Mouse (Mus musculus): ENCODE measurements around the gene Crip3. TPM values are rescaled to one million over a fixed set of nuclear protein-coding genes. Genes with fewer than 3 reads are reported as not detected.

Gene Crip3
- polyA plus RNA-seq, 1 experiment = 0.92 TPM

GRCm38 (mm10) chr17:46455110-46455691 lies 26.5 kb downstream of the Crip3 start:
- DNase-seq (ENCODE audit: low read depth) = no peak

DNA sequence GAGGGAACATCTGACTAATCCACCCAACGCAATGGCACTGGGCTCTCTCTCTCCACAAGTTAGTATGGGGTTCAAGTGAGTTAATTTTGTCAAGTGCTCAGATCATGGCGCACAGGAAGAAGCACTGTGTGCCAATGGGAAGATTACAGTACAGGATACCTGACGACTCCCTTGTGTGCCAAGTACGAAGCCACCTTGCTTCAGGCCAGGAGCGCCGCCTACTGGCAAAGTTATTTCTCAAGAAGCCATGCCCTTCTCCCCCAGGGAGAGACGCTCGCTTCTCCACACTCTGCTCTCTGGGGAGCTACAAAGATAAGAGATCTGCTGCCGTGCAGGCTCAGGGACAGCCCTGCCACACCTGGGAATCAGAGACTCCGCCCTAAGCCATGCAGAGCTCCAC lies 29.1 kb downstream of the Crip3 start:
- DNase-seq (ENCODE audit: low read depth) = peak; percentile 12

DNA sequence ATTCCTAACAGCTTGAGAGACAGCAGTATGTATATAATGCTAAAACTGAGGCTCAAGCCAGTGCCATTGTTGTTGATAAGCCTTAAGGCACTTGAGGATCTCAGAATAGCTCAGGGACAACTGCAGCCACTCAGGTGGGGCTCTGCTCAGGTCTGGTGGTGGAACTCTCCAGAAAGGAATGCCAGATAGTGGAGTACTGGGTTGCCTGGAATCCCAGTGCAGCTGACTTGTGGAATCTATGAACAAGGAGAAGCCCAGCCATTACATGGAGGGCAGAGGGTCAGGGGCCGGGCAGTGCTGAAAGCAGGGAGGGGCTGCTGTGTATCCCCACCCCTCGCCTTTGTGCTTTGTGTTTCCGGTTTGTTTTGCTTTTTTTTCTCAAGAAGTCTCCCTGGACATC lies 29.7 kb downstream of the Crip3 start:
- no peak for DNase-seq (ENCODE audit: low read depth)

- no peak for DNase-seq (ENCODE audit: low read depth)
Observed at GRCm38 (mm10) chr17:46460673-46461072, 31.9 kb downstream of the Crip3 start.

DNA sequence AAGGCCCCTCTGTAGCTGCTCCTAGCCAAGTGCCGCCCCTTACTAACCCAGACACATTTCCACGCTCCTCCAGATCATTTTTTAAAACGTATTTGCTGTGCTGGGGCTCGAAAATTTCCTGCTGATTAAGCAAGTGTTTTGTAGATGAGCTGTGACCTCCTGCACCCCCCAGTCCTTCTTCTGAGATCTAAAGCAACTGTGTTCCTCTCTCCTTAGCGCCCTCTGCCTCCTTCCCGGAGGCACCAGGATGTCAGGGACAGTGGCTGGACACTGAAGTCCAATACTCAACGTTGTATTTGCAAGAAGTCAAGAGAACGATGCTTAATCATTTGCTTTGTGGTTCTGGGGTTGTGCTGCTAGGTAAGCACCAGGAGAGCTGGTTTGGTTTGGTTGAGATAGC lies 32.6 kb downstream of the Crip3 start:
- DNase-seq (ENCODE audit: low read depth) = no peak

GRCm38 (mm10) chr17:46462226-46462625 lies 33.5 kb downstream of the Crip3 start:
- DNase-seq (ENCODE audit: low read depth) = no peak

DNA sequence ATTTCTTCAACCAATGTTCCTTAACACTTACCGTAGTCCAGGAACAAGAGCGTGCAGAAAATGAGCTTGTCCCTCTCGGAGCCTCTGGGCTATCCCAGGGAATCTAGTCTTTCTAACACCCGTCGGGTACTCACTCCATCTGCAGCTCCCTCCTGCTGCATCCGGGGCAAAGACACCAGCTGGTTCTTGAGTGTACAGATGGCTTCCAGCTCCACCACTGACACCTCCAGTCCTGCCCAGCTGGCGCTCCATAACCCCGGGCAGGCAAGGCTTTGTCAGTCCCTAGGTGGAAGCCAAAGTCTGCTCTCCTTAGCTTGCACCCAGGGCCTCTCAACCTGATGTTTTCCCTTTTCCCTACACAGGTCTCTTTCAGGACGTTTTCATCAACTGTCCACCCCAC lies 39.1 kb downstream of the Crip3 start:
- DNase-seq (ENCODE audit: low read depth) = no peak

- DNase-seq (ENCODE audit: low read depth) = no peak
Observed at GRCm38 (mm10) chr17:46476601-46477000, 47.9 kb downstream of the Crip3 start.

DNA sequence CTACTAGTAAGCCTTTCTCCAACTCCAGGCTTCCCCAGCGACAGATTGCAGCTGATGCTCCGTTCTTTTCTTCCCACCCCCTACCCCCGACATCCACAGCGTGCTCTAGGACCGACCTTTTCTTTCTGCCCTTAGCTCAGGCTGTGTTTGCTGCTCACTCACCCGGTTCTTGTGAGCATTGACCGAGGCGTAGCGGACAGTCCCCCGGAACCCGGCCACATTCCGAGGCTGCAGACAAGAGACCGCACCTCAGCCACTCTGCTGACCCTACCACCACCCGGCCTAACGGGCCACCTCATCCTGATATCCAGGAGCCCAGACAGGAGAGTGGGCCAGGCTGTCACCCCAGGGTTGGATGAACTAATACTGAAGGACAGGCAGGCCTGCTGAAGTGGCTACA lies 48.6 kb downstream of the Crip3 start:
- no peak for DNase-seq (ENCODE audit: low read depth)

Other genes starting within 250 kb of the Crip3 start
- 4.9 and 6.3 TPM in 2 replicates for gene Polh, start 226.3 kb upstream of the Crip3 start, polyA plus RNA-seq (2012; rRNA removed)
- 43.0 and 44.9 TPM in 2 replicates for gene Xpo5, start 226.1 kb upstream of the Crip3 start, polyA plus RNA-seq (2012; rRNA removed)
- 53.0 and 62.2 TPM in 2 replicates for gene Polr1c, start 180.9 kb upstream of the Crip3 start, polyA plus RNA-seq (2012; rRNA removed)
- gene Yipf3, start 180.8 kb upstream of the Crip3 start, polyA plus RNA-seq (2012; rRNA removed) = 146 and 181 TPM in 2 replicates
- gene Lrrc73, start 175.4 kb upstream of the Crip3 start, polyA plus RNA-seq (2012; rRNA removed) = 1.2 and 1.4 TPM in 2 replicates
- gene Tjap1, start 145.9 kb upstream of the Crip3 start, polyA plus RNA-seq (2012; rRNA removed) = 28.1 and 29.4 TPM in 2 replicates
- gene Dlk2, start 131.5 kb upstream of the Crip3 start, polyA plus RNA-seq (2012; rRNA removed) = 4.7 and 5.3 TPM in 2 replicates
- gene Abcc10, start 100.6 kb upstream of the Crip3 start, polyA plus RNA-seq (2012; rRNA removed) = 11.8 and 13.8 TPM in 2 replicates
- gene Zfp318, start 45.2 kb upstream of the Crip3 start, polyA plus RNA-seq (2012; rRNA removed) = 11.6 and 13.4 TPM in 2 replicates
- 0.10 TPM in 1 of 2 replicates, not detected in the other for gene Slc22a7, start 9.5 kb downstream of the Crip3 start, polyA plus RNA-seq (2012; rRNA removed)
- 0.43 and 0.56 TPM in 2 replicates for gene Ttbk1, start 58.7 kb downstream of the Crip3 start, polyA plus RNA-seq (2012; rRNA removed)
- 1.4 and 3.4 TPM in 2 replicates for gene Dnph1, start 67.8 kb downstream of the Crip3 start, polyA plus RNA-seq (2012; rRNA removed)
- gene Cul9, start 117.5 kb downstream of the Crip3 start, polyA plus RNA-seq (2012; rRNA removed) = 29.7 and 30.8 TPM in 2 replicates
- gene Srf, start 127.2 kb downstream of the Crip3 start, polyA plus RNA-seq (2012; rRNA removed) = 96.7 and 114 TPM in 2 replicates
- gene Ptk7, start 200.6 kb downstream of the Crip3 start, polyA plus RNA-seq (2012; rRNA removed) = 15.7 and 22.4 TPM in 2 replicates
- gene Klc4, start 217.1 kb downstream of the Crip3 start, polyA plus RNA-seq (2012; rRNA removed) = 20.2 and 20.7 TPM in 2 replicates
- 60.3 and 67.8 TPM in 2 replicates for gene Mrpl2, start 217.3 kb downstream of the Crip3 start, polyA plus RNA-seq (2012; rRNA removed)
- gene Cul7, start 221.4 kb downstream of the Crip3 start, polyA plus RNA-seq (2012; rRNA removed) = 42.4 and 51.2 TPM in 2 replicates
- gene Rrp36, start 245.4 kb downstream of the Crip3 start, polyA plus RNA-seq (2012; rRNA removed) = 32.6 and 33.5 TPM in 2 replicates
- 82.6 and 97.0 TPM in 2 replicates for gene Mea1, start 249.9 kb downstream of the Crip3 start, polyA plus RNA-seq (2012; rRNA removed)